Mouse (Mus musculus): Measurements from ENCODE around the gene Ewsr1. TPM values are rescaled to one million over a fixed set of nuclear protein-coding genes. Genes with fewer than 3 reads are reported as not detected.

Gene Ewsr1
- polyA plus RNA-seq, 1 experiment from 2014 or later, result 909 TPM

- Histone ChIP-seq H3K27ac (no peak overlapping the region), H3K9me3 (no peaks in the 10 kb centered on the region), H3K36me3 (peaks cover 12% of the 10 kb centered on the region; the same call in 1 of the 2 replicates), H3K27me3 (no peaks in the 10 kb centered on the region), H3K4me2 (no peak overlapping the region), H3K4me1 (no peaks in the 10 kb centered on the region), H3K4me3 (no peak overlapping the region), H3K9ac (no peak overlapping the region)
- 58% methylated on average over 4 of the region's 4 CpGs for WGBS
- no peak for ATAC-seq (ENCODE audit: insufficient number of reproducible peaks, insufficient read depth, low FRiP score, low TSS enrichment, low read depth)
These were observed 26.6 kb upstream of the Ewsr1 start for GRCm38 (mm10) chr11:5125713-5126112.

DNA sequence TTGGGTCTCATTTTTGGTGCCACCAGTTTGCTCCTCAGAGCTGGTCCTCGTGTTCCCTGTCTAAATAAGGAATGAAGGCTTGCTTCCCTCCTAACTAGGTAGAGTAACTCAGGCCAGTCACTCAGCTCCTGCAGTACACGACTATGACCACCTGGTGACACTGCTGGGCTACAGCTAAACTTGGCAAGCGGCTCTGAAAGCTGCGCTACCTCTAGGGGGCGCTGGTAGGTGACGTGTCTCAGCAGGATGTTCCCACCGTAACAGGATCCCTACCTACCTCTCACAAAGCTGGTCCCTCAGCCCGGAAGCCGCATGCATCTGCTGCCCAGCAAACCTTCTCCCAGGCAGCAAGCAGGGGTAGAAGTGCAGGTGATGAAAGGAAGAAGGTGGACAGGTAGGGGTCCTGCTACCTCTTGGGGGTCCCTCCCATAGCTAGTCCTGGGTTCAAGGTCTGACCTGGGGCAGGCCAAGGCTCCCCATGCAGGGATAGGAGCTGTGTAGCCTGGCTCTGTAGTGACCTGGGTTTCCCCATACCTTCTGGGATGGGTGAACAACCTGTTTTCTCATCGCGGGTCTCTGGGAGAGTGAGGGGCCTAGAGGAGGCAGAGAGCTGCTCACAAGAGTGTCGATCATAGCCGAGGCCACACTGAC is 16.0 kb upstream of the Ewsr1 start:
- Histone ChIP-seq H3K4me2 (no peak overlapping the region), H3K9me3 (no peaks in the 10 kb centered on the region), H3K27me3 (no peaks in the 10 kb centered on the region), H3K9ac (no peak overlapping the region), H3K27ac (no peak overlapping the region), H3K4me3 (no peak overlapping the region), H3K36me3 (no peaks in the 10 kb centered on the region), H3K4me1 (no peaks in the 10 kb centered on the region)
- 24% methylated on average over 13 of the region's 13 CpGs for WGBS
- ATAC-seq (ENCODE audit: insufficient number of reproducible peaks, insufficient read depth, low FRiP score, low TSS enrichment, low read depth), result peak; percentile 52

- 0 out of 2 replicates have a peak, but pooled peaks cover 4% of the 10 kb centered on the region for H3K36me3 ChIP-seq
- no peaks in the 10 kb centered on the region for H3K27me3 ChIP-seq
- H3K4me1 ChIP-seq, result no peaks in the 10 kb centered on the region
- no peak overlapping the region for H3K27ac ChIP-seq
- ATAC-seq (ENCODE audit: insufficient number of reproducible peaks, insufficient read depth, low FRiP score, low TSS enrichment, low read depth), result no peak
- no peak overlapping the region for H3K9ac ChIP-seq
- H3K4me2 ChIP-seq, result no peak overlapping the region
- H3K4me3 ChIP-seq, result no peak overlapping the region
- WGBS, result 74% methylated on average over 7 of the region's 7 CpGs
- no peaks in the 10 kb centered on the region for H3K9me3 ChIP-seq
These were observed 14.6 kb upstream of the Ewsr1 start for GRCm38 (mm10) chr11:5113645-5114044.

GRCm38 (mm10) chr11:5109441-5109840 is 10.4 kb upstream of the Ewsr1 start:
- H3K4me1 ChIP-seq, result no peaks in the 10 kb centered on the region
- no peak for ATAC-seq (ENCODE audit: insufficient number of reproducible peaks, insufficient read depth, low FRiP score, low TSS enrichment, low read depth)

DNA sequence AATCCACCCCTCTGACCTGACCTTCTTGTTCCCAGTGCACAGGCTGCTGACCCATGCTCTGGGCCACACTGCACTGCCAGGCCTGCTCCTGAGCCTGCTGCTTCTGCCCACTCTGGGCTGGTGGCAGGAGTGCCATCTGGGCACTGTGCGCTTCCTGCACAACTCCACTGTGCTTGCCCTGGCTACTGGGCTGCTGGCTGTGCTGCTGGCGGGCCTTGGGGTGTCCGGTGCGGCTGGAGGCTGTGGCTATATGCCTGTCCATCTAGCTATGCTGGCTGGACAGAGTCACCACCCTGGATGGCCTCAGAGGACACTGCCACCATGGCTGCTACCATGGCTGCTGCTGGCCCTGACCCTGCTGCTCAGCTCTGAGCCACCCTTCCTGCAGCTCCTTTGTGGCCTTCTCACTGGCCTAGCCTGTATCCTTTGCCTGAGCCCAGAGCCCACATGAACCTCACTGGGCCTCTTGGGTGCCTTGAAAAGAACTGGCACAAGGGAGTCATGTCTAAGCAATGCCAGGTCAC is 5.0 kb upstream of the Ewsr1 start:
- H3K4me1 ChIP-seq, result peaks cover 15% of the 10 kb centered on the region
- ATAC-seq (ENCODE audit: insufficient number of reproducible peaks, insufficient read depth, low FRiP score, low TSS enrichment, low read depth), result no peak
- H3K27me3 ChIP-seq, result no peaks in the 10 kb centered on the region
- H3K4me3 ChIP-seq, result no peak overlapping the region
- peaks cover 28% of the 10 kb centered on the region for H3K36me3 ChIP-seq
- no peak overlapping the region for H3K27ac ChIP-seq
- 93% methylated on average over 4 of the region's 4 CpGs for WGBS
- 0 out of 2 replicates have a peak overlapping the region, but pooled peaks have one; percentile 16 for H3K9ac ChIP-seq
- H3K9me3 ChIP-seq, result no peaks in the 10 kb centered on the region
- no peak overlapping the region for H3K4me2 ChIP-seq

More at GRCm38 (mm10) chr11:5109441-5109840, 10.4 kb upstream of the Ewsr1 start:
- H3K9me3 ChIP-seq, result no peaks in the 10 kb centered on the region
- WGBS, result 63% methylated on average over 8 of the region's 8 CpGs
- H3K4me3 ChIP-seq, result no peak overlapping the region
- peaks cover 23% of the 10 kb centered on the region for H3K36me3 ChIP-seq
- H3K27me3 ChIP-seq, result no peaks in the 10 kb centered on the region
- H3K4me2 ChIP-seq, result no peak overlapping the region
- no peak overlapping the region for H3K27ac ChIP-seq
- H3K9ac ChIP-seq, result no peak overlapping the region

GRCm38 (mm10) chr11:5102384-5102783 is 3.3 kb upstream of the Ewsr1 start:
- Histone ChIP-seq H3K27ac (no peak overlapping the region), H3K36me3 (peaks cover 28% of the 10 kb centered on the region), H3K4me2 (no peak overlapping the region), H3K27me3 (no peaks in the 10 kb centered on the region), H3K9ac (no peak overlapping the region), H3K9me3 (no peaks in the 10 kb centered on the region), H3K4me3 (no peak overlapping the region), H3K4me1 (peaks cover 17% of the 10 kb centered on the region)
- 90% methylated on average over 7 of the region's 7 CpGs for WGBS
- ATAC-seq (ENCODE audit: insufficient number of reproducible peaks, insufficient read depth, low FRiP score, low TSS enrichment, low read depth), result no peak

DNA sequence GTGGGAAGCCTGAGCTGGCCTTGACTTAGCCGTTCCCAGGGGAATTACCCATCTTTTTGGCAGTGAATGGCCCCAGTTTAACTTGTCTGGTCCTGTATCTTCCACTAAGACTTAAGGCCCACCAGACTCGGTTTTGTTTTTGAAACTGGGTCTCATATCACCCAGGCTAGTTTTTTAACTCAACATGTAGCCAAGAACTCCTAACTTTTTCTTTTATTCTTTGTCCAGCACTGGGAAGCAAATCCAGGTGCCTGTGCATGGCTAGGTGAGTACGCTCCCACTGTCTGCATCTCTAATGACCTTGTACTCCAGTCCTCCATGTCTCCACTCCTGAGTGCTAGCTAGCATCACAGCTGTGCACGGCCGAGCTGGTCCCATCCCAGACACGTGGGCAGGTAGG is 2.6 kb upstream of the Ewsr1 start:
- Histone ChIP-seq H3K9me3 (no peaks in the 10 kb centered on the region), H3K27me3 (no peaks in the 10 kb centered on the region), H3K4me2 (no peak overlapping the region), H3K4me1 (peaks cover 24% of the 10 kb centered on the region), H3K27ac (no peak overlapping the region), H3K36me3 (peaks cover 28% of the 10 kb centered on the region), H3K4me3 (no peak overlapping the region), H3K9ac (no peak overlapping the region)
- ATAC-seq (ENCODE audit: insufficient number of reproducible peaks, insufficient read depth, low FRiP score, low TSS enrichment, low read depth), result no peak
- WGBS, result 78% methylated on average over 6 of the region's 6 CpGs

DNA sequence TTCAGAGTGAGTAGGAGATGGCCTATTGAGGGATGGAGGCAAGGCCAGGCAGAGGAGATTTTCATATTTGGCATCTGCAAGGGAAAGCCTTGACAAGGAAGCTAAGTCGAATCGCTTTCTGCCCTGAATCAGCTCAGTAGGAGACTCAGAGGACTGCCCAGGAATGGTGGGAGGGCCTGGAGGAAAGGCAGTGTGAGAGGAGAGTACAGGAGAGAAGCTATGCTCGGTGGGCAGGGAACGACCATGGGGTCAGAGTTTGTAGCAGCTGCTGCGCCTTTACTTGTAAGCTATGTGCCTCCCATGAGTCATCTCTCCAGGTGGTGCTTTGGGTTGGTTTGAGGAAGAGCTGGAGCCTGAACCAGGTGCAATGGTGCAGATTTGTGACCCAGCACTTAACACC is 1.7 kb upstream of the Ewsr1 start:
- Histone ChIP-seq H3K9ac (peak overlapping the region; percentile 100), H3K4me3 (peak overlapping the region; percentile 99; the same call in 1 of the 2 replicates), H3K36me3 (peaks cover 21% of the 10 kb centered on the region), H3K27ac (peak overlapping the region; percentile 98; the same call in 1 of the 2 replicates), H3K4me1 (peaks cover 33% of the 10 kb centered on the region), H3K27me3 (no peaks in the 10 kb centered on the region), H3K4me2 (peak overlapping the region; percentile 80), H3K9me3 (no peaks in the 10 kb centered on the region)
- WGBS, result 41% methylated on average over 5 of the region's 5 CpGs
- no peak for ATAC-seq (ENCODE audit: insufficient number of reproducible peaks, insufficient read depth, low FRiP score, low TSS enrichment, low read depth)

DNA sequence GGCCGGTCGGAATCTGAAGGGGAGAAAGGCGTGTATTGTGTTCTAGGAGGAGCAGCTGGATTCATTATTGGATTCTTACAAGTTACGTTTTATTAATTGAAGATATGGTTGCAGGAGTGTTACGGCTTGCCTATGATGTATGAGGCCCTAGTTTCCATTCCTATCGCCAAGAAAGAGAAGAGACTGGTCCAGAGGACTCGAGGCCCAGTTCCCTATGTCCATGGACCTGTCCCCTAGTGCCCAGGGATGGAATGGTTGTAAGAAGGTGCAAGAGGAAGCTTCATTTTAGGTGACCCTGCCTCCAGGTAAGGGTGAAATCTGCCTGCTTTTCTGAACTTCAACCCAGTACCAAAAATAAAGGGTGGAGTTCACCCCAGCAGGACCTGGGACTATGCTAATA is 1.2 kb upstream of the Ewsr1 start:
- H3K4me3 ChIP-seq, result peak overlapping the region; percentile 99

GRCm38 (mm10) chr11:5099576-5100183 is 614 bp upstream of the Ewsr1 start:
- peaks cover 34% of the 10 kb centered on the region for H3K4me1 ChIP-seq
- H3K9me3 ChIP-seq, result no peaks in the 10 kb centered on the region
- H3K4me3 ChIP-seq, result peak overlapping the region; percentile 99
- H3K4me2 ChIP-seq, result peak overlapping the region; percentile 80
- ATAC-seq (ENCODE audit: insufficient number of reproducible peaks, insufficient read depth, low FRiP score, low TSS enrichment, low read depth), result peak; percentile 54
- peak overlapping the region; percentile 98 for H3K27ac ChIP-seq
- H3K27me3 ChIP-seq, result no peaks in the 10 kb centered on the region
- peak overlapping the region; percentile 100 for H3K9ac ChIP-seq
- peaks cover 10% of the 10 kb centered on the region for H3K36me3 ChIP-seq
- under 1% methylated on average over 31 of the region's 31 CpGs for WGBS

More for the DNA sequence above, 1.2 kb upstream of the Ewsr1 start:
- WGBS, result 1% methylated on average over 7 of the region's 7 CpGs
- ATAC-seq (ENCODE audit: insufficient number of reproducible peaks, insufficient read depth, low FRiP score, low TSS enrichment, low read depth), result no peak
- Histone ChIP-seq H3K9ac (peak overlapping the region; percentile 100), H3K4me2 (peak overlapping the region; percentile 80), H3K27me3 (no peaks in the 10 kb centered on the region), H3K9me3 (no peaks in the 10 kb centered on the region), H3K36me3 (peaks cover 16% of the 10 kb centered on the region), H3K27ac (peak overlapping the region; percentile 98), H3K4me1 (peaks cover 34% of the 10 kb centered on the region)

DNA sequence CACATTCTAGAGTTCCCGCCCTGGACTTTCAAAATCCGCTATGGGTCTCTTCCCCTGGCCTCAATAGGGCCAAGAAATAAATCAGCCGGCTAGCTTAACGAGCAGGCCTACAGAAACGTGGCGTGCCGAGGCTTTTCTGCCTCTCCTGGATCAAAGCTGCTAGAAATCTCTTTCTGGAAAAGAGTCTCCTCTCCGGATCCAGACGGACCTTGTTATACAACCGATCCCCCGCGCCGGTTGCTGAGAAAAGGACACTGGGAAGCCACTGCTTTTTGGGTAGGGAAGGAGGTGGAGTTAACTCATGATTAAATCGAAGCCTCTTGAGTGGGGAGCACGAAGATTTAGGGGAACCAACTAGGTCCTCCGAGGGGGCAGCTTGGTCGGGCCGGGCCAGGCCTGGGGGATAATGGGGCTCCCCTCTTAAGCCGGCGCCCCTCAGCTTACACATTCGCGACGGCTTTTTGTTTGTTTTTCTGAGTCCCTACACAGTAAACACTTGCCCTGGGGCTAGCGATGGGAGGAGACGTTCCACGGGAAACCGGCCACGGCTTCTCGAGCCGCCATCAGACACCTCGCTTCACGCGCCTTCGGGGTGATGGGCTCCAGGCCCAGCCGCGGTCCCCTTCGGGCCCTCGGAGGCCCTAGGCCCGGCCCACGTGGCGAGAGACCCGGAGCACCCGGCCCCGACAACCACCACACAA is 881 bp downstream of the Ewsr1 start:
- Histone ChIP-seq H3K27me3 (no peaks in the 10 kb centered on the region), H3K36me3 (peaks cover 5% of the 10 kb centered on the region; the same call in 1 of the 2 replicates), H3K4me2 (peak overlapping the region; percentile 87), H3K9ac (peak overlapping the region; percentile 100), H3K4me1 (peaks cover 38% of the 10 kb centered on the region), H3K27ac (peak overlapping the region; percentile 98), H3K4me3 (peak overlapping the region; percentile 99), H3K9me3 (no peaks in the 10 kb centered on the region)
- 0 out of 2 replicates have a peak, but pooled peaks have one; percentile 16 for ATAC-seq (ENCODE audit: insufficient number of reproducible peaks, insufficient read depth, low FRiP score, low TSS enrichment, low read depth)
- under 1% methylated on average over 44 of the region's 44 CpGs for WGBS

All from embryonic facial prominence, embryonic 13.5 days (tissue).